Mouse (Mus musculus) MEL (cell line): ENCODE data around the gene Mpv17l.

ENCODE experiments used
- BHLHE40 ChIP-seq: IDR thresholded peaks from 2 replicates; pipeline ENCODE4 v1.6.1; 2012; ENCODE audit warnings: low read depth, mild to moderate bottlenecking, inconsistent platforms, low read length, improper control_type of control experiment, borderline replicate concordance
- CTCF ChIP-seq, 3 experiments: IDR thresholded peaks in 2 of 3; conservative IDR thresholded peaks in 1 of 3; 2 replicates each; pipeline ENCODE4 v1.5.1; 2011 to 2012; ENCODE audit warnings: low read length in 3 of 3, low read depth in 2 of 3, mild to moderate bottlenecking in 2 of 3, improper control_type of control experiment in 1 of 3, inconsistent platforms in 1 of 3, mixed read lengths in 1 of 3, moderate library complexity in 1 of 3; ENCODE audit not compliant: control insufficient read depth in 1 of 3, insufficient read depth in 1 of 3, poor library complexity in 1 of 3, severe bottlenecking in 1 of 3
- E2F4 ChIP-seq: IDR thresholded peaks from 2 replicates; pipeline ENCODE4 v1.6.1; 2011; ENCODE audit warnings: low read depth, low read length, improper control_type of control experiment, borderline replicate concordance
- ETS1 ChIP-seq: IDR thresholded peaks from 2 replicates; pipeline ENCODE4 v1.6.1; 2012; ENCODE audit warnings: low read depth, mild to moderate bottlenecking, inconsistent platforms, low read length, improper control_type of control experiment, moderate library complexity
- GABPA ChIP-seq: IDR thresholded peaks from 2 replicates; pipeline ENCODE4 v1.6.1; 2012; ENCODE audit warnings: low read depth, mild to moderate bottlenecking, inconsistent platforms, low read length, improper control_type of control experiment, moderate library complexity
- GATA1 ChIP-seq: IDR thresholded peaks from 2 replicates; pipeline ENCODE4 v1.6.1; 2011; ENCODE audit warnings: low read depth, low read length, improper control_type of control experiment
- MAFK ChIP-seq: IDR thresholded peaks from 2 replicates; pipeline ENCODE4 v1.6.1; 2011; ENCODE audit warnings: low read depth, mild to moderate bottlenecking, low read length, improper control_type of control experiment, borderline replicate concordance
- MXI1 ChIP-seq: IDR thresholded peaks from 2 replicates; pipeline ENCODE4 v1.6.1; 2011; ENCODE audit warnings: mild to moderate bottlenecking, low read depth, low read length, improper control_type of control experiment
- POLR2A ChIP-seq, 2 experiments: IDR thresholded peaks; 2 replicates each; pipeline ENCODE4 v1.6.1; 2011 to 2012; ENCODE audit warnings: low read length in 2 of 2, mild to moderate bottlenecking in 2 of 2, control low read depth in 1 of 2, improper control_type of control experiment in 1 of 2, low read depth in 1 of 2, moderate library complexity in 1 of 2; ENCODE audit not compliant: control insufficient read depth in 1 of 2, insufficient read depth in 1 of 2, poor library complexity in 1 of 2
- SMC3 ChIP-seq: IDR thresholded peaks from 2 replicates; pipeline ENCODE4 v1.6.1; 2011; ENCODE audit warnings: low read depth, low read length, improper control_type of control experiment
- USF1 ChIP-seq: IDR thresholded peaks from 2 replicates; pipeline ENCODE4 v1.6.1; 2014; ENCODE audit warnings: low read depth, mild to moderate bottlenecking, inconsistent platforms, low read length, improper control_type of control experiment, moderate library complexity
- ZMIZ1 ChIP-seq: IDR thresholded peaks from 2 replicates; pipeline ENCODE4 v1.6.1; 2012; ENCODE audit warnings: low read depth, mild to moderate bottlenecking, inconsistent platforms, low read length, improper control_type of control experiment, moderate library complexity

GRCm38 (mm10) chr16:13895740-13896139, 7.2 kb upstream of the Mpv17l start:
- TF ChIP-seq GABPA = no peak
- TF ChIP-seq ETS1 = no peak
- TF ChIP-seq BHLHE40 = no peak
- no peak for TF ChIP-seq POLR2A (IDR thresholded peaks at IDR 0.05; ENCODE audit: control insufficient read depth in 1 of 2, insufficient read depth in 1 of 2, low read depth in 1 of 2, low read length in 2 of 2, poor library complexity in 1 of 2)
- no peak for TF ChIP-seq CTCF (IDR thresholded peaks at IDR 0.05 in 2 of 3, conservative IDR thresholded peaks at IDR 0.05 in 1 of 3; ENCODE audit: control insufficient read depth in 1 of 3, insufficient read depth in 1 of 3, low read depth in 2 of 3, low read length in 3 of 3, poor library complexity in 1 of 3, severe bottlenecking in 1 of 3)
- no peak for TF ChIP-seq E2F4
- TF ChIP-seq SMC3 = no peak
- TF ChIP-seq GATA1 = no peak
- TF ChIP-seq MAFK = no peak
- no peak for TF ChIP-seq MXI1
- TF ChIP-seq ZMIZ1 = no peak
- no peak for TF ChIP-seq USF1
